Mouse (Mus musculus) liver, embryonic 14 days (tissue): Measurements from ENCODE around the gene Ssr4. TPM values are rescaled to one million over a fixed set of nuclear protein-coding genes. Genes with fewer than 3 reads are reported as not detected.

ENCODE experiments used
- polyA plus RNA-seq: library from polyadenylated mRNA; depleted of rRNA; stranded (reverse); fragments of >200 nt; gene quantifications from 2 replicates; pipeline ENCODE4 v1.2.3, GENCODE M21; 2012; rRNA removed

The Ssr4 gene
- 128 and 145 TPM in 2 replicates for polyA plus RNA-seq

DNA sequence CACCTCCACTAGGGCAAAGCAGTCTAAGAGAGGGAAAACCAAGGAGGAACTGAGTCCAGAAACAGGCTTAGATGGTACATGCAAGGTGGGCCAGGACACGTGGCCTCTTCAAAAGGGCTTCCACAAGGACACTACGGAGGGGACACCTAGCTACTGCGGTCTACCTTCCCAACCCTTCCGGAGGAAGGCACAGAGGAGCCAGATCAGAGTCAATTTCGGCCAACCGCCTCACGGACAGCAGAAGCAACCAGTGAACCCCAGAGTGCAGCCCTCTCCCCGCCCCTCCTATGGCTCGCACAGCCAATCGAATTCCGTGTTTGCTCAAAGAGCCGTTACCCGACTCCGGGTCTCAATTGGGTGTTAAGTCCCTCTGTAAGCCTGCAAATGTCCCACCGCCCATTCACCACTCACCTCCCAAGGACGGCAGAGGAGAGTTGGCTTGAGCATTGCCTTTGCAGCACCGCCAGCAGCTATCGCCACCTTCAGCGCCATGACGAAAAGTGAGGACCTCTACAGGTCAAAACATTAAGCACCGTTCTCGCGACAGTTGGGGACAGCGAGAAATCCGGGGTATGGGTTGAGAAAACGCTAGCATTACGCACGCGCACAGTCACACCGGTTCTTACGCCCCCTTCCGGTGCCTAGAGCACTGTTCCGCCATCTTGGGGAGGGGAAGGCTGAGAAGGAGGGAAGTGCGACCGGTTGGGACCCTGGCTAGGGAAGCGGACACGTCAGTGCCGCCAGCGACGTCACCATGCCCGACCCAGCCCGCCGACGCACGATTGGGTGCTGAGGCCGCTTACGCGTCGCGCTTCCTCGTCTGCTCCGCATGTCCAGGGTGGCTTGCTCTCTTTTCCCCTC, at the start of gene Ssr4, which contains the start of gene Idh3g:
TSS of gene Ssr4 (plus strand) at position 665 of the 861 bp plus-strand sequence.
TSS of gene Idh3g (minus strand) at position 534 of the 861 bp plus-strand sequence.

DNA sequence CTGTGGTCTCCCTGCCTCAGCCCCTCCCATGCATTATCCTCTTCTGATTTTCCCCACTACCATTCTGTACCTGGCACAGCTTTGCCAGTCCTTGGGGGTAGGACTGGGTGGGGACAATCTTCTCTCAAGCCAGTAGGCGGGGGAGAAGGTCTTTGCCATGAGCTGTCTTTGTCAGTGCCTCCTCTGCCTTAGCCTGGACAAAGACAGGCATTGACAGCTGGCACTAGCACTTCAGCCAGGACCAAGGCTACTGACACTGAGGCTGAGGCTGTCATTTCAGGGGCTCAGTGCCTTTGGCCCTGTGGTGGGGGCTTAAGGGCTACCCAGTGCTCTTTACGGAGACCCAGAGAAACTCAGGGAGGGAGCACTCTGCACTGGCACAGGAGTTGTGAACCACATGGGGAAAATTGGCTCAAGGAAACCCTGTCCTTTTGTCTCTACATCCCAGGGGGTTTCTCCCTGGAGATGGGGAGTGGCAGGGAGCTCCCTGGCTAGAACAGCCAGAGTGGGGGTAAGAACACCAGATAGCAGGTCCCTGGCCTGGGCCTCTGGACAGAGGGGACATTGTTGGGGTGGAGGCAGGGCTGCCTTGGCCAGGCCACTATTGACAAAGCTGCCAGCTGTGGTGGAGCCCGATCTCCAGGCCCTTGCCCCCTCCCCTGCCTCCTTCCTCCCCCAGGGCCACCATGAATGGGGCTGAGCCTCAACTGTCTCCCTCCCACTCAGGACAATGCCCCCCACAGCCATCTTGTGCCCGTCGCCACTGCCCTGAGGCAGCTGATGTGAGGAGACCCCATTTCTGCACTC, 30.3 kb upstream of the Ssr4 start, which contains the start of gene Plxnb3:
TSS of gene Plxnb3 (plus strand) at position 757 of the 807 bp plus-strand sequence.

GRCm38 (mm10) chrX:73774168-73774760, 12.6 kb upstream of the Ssr4 start, which contains the start of gene Srpk3:
Gene Srpk3 (plus strand): TSS chrX:73774405.

DNA sequence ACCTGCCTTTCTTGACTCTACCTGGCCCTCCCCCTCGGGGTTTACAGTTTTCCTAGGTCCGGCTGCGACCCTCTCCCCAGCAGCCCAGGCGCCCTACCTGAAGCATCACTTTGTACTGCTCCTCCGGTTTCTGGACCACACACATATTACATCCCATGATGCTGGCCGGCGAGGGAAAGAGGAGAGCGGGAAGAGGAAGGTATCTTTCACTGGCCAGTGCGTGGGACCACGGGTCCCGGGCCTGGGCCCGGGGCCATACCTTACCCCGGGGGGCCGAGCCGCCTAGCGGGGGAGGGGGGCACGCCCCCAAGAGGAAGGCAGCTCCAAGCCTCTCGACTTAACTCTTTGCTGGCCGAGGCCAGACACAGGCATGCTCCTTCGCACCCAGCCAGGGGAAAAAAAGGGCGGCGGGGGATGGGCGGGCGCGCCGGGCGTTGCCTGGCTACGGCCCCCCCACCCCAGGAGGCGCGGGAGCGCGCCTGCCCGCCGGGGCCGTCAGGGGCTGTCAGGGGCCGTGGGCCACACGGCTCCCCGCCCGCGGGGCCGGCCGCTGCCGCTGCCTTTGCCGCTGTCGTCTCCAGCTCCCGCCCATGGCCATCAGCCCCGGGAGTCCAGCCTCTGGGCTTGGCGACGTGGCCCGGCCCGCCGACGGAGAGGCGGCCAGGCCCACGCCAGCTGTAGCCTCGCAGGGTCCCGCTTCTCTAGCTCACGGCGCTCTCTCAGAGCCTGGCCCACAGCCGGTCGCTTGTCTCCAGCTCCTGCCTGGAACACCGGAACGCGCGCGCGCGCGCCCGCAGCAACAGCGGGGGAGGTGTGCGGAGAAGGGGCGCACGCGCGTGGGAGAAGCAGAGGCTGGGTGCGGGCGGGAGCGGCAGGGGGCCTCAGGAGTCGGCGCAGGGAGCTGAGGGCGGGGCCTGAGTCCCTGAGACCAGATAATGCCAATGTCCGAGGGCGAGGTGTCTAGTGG, 37.6 kb downstream of the Ssr4 start, which contains the start of gene Pdzd4:
TSS of gene Pdzd4 (minus strand) at position 785 of the 967 bp plus-strand sequence.

Other genes with a start within 250 kb of the Ssr4 start
- gene Dusp9, start 147.6 kb upstream of the Ssr4 start, polyA plus RNA-seq = 21.2 and 21.9 TPM in 2 replicates
- gene Pnck, start 126.9 kb upstream of the Ssr4 start, polyA plus RNA-seq = 0.71 and 0.77 TPM in 2 replicates
- gene Slc6a8, start 113.9 kb upstream of the Ssr4 start, polyA plus RNA-seq = 1.4 and 1.6 TPM in 2 replicates
- gene Bcap31, start 70.9 kb upstream of the Ssr4 start, polyA plus RNA-seq = 42.7 and 50.5 TPM in 2 replicates
- gene Abcd1, start 70.4 kb upstream of the Ssr4 start, polyA plus RNA-seq = 4.8 and 6.1 TPM in 2 replicates
- gene Plxnb3, start 29.9 kb upstream of the Ssr4 start, polyA plus RNA-seq = 0.25 TPM in 2 replicates
- gene Srpk3, start 12.6 kb upstream of the Ssr4 start, polyA plus RNA-seq = 0.03 and 1.0 TPM in 2 replicates
- 132 and 146 TPM in 2 replicates for gene Idh3g, start 131 bp upstream of the Ssr4 start, polyA plus RNA-seq
- gene Pdzd4, start 37.9 kb downstream of the Ssr4 start, polyA plus RNA-seq = 0.24 and 0.40 TPM in 2 replicates
- gene Avpr2, start 105.1 kb downstream of the Ssr4 start, polyA plus RNA-seq = not detected in 2 replicates
- 0.21 and 0.28 TPM in 2 replicates for gene L1cam, start 109.1 kb downstream of the Ssr4 start, polyA plus RNA-seq
- gene Arhgap4, start 134.8 kb downstream of the Ssr4 start, polyA plus RNA-seq = 6.2 and 7.8 TPM in 2 replicates
- gene Naa10, start 134.9 kb downstream of the Ssr4 start, polyA plus RNA-seq = 69.3 and 74.4 TPM in 2 replicates
- 10.4 and 11.1 TPM in 2 replicates for gene Renbp, start 143.8 kb downstream of the Ssr4 start, polyA plus RNA-seq
- 25.5 and 32.4 TPM in 2 replicates for gene Hcfc1, start 179.3 kb downstream of the Ssr4 start, polyA plus RNA-seq
- gene Irak1, start 236.9 kb downstream of the Ssr4 start, polyA plus RNA-seq = 20.0 and 22.1 TPM in 2 replicates